In the genomic region with DNA sequence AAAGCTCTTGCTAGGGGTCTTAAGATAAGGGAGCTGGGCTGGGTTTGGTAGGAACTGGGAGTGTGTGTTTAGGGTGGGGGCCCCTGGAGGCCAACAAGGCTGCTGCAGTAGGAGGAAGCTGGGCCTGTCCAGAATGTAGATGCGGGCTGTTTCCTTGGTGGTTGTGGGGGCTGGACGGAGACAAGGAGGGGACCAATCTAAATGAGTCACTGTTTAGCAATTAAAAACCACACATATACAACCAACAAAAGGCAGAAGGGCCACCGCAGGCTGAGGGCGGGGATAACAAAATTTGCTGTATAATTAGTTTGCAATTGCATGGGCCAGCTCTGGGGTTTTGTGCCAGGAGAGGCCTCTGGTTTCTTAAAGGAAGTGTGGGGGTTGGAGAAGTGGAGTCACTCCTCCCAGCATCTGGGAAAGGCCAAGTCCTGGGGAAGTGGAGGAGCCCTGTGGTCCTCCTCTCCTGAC, we compare ENCODE assay signal across 8 mouse cellular contexts. TPM values are rescaled to one million over a fixed set of nuclear protein-coding genes. Genes with fewer than 3 reads are reported as not detected.
DNase-seq lines count a peak whose midpoint lies in the region; ATAC-seq lines count a peak whose summit lies in the region.

No protein-coding gene starts in this region.

- 1% methylated on average over 4 of the region's 4 CpGs for WGBS in forebrain, embryonic 12.5 days
- WGBS in hindbrain, embryonic 10.5 days, result 7% methylated on average over 4 of the region's 4 CpGs
- 5% methylated on average over 4 of the region's 4 CpGs for WGBS in limb, embryonic 12.5 days
- WGBS in midbrain, embryonic 11.5 days, result 6% methylated on average over 4 of the region's 4 CpGs

- no peak for ATAC-seq in forebrain, embryonic 12.5 days (ENCODE audit: low FRiP score)
- ATAC-seq in limb, embryonic 12.5 days (ENCODE audit: insufficient number of reproducible peaks, insufficient read depth, low FRiP score, low TSS enrichment, low read depth), result 0 out of 2 replicates have a peak, but pooled peaks have one; percentile 1
- no peak for ATAC-seq in midbrain, embryonic 11.5 days (ENCODE audit: low FRiP score)

- peak; percentile 71 for DNase-seq in adrenal gland, adult 2 months
- DNase-seq in adrenal gland, adult 8-10 months, result no peak
- DNase-seq in ES-CJ7 (ENCODE audit: low read depth, low spot score), result peak; percentile 94
- no peak for DNase-seq in hindbrain, embryonic 10.5 days (ENCODE audit: low spot score)
- DNase-seq in midbrain, embryonic 11.5 days (ENCODE audit: low spot score, missing footprints), result peak; percentile 90
- no peak for DNase-seq in c-Kit-positive CD71-positive TER-119-positive erythroid progenitor cells, embryonic 14.5 days (ENCODE audit: low spot score)

- H3K27me3 ChIP-seq in forebrain, embryonic 12.5 days, result no peaks in the 10 kb centered on the region
- no peaks in the 10 kb centered on the region for H3K27me3 ChIP-seq in hindbrain, embryonic 10.5 days (ENCODE audit: insufficient read depth, poor library complexity, severe bottlenecking)
- no peaks in the 10 kb centered on the region for H3K27me3 ChIP-seq in limb, embryonic 12.5 days
- no peaks in the 10 kb centered on the region for H3K27me3 ChIP-seq in midbrain, embryonic 11.5 days (ENCODE audit: control insufficient read depth, insufficient read depth, low read length)

- peaks cover 42% of the 10 kb centered on the region for H3K36me3 ChIP-seq in forebrain, embryonic 12.5 days (replicated peaks)
- H3K36me3 ChIP-seq in hindbrain, embryonic 10.5 days, result peaks cover 56% of the 10 kb centered on the region
- H3K36me3 ChIP-seq in limb, embryonic 12.5 days, result peaks cover 39% of the 10 kb centered on the region
- H3K36me3 ChIP-seq in midbrain, embryonic 11.5 days (ENCODE audit: control insufficient read depth, insufficient read depth, low read length), result 0 out of 2 replicates have a peak, but pooled peaks cover 2% of the 10 kb centered on the region

- H3K9ac ChIP-seq in forebrain, embryonic 12.5 days, result peak overlapping the region; percentile 100
- peak overlapping the region; percentile 83 for H3K9ac ChIP-seq in limb, embryonic 12.5 days (replicated peaks)
- peak overlapping the region; percentile 98 for H3K9ac ChIP-seq in midbrain, embryonic 11.5 days (ENCODE audit: low read length)

- peak overlapping the region; percentile 100 for H3K27ac ChIP-seq in forebrain, embryonic 12.5 days
- peak overlapping the region; percentile 98 for H3K27ac ChIP-seq in hindbrain, embryonic 10.5 days
- peak overlapping the region; percentile 98 for H3K27ac ChIP-seq in limb, embryonic 12.5 days
- peak overlapping the region; percentile 100 for H3K27ac ChIP-seq in midbrain, embryonic 11.5 days (ENCODE audit: low read depth, low read length)

- H3K4me2 ChIP-seq in forebrain, embryonic 12.5 days, result peak overlapping the region; percentile 97
- H3K4me2 ChIP-seq in limb, embryonic 12.5 days, result peak overlapping the region; percentile 99
- peak overlapping the region; percentile 81 for H3K4me2 ChIP-seq in midbrain, embryonic 11.5 days

- H3K4me1 ChIP-seq in forebrain, embryonic 12.5 days, result peaks cover 51% of the 10 kb centered on the region
- H3K4me1 ChIP-seq in hindbrain, embryonic 10.5 days (replicated peaks), result peaks cover 74% of the 10 kb centered on the region
- peaks cover 65% of the 10 kb centered on the region for H3K4me1 ChIP-seq in limb, embryonic 12.5 days (replicated peaks)
- peaks cover 51% of the 10 kb centered on the region for H3K4me1 ChIP-seq in midbrain, embryonic 11.5 days (ENCODE audit: control insufficient read depth, insufficient read depth, low read length)

- H3K9me3 ChIP-seq in forebrain, embryonic 12.5 days, result no peaks in the 10 kb centered on the region
- no peaks in the 10 kb centered on the region for H3K9me3 ChIP-seq in hindbrain, embryonic 10.5 days
- no peaks in the 10 kb centered on the region for H3K9me3 ChIP-seq in limb, embryonic 12.5 days
- no peaks in the 10 kb centered on the region for H3K9me3 ChIP-seq in midbrain, embryonic 11.5 days (ENCODE audit: control insufficient read depth, low read length)

- H3K4me3 ChIP-seq in forebrain, embryonic 12.5 days (replicated peaks), result peak overlapping the region; percentile 98
- peak overlapping the region; percentile 99 for H3K4me3 ChIP-seq in hindbrain, embryonic 10.5 days
- H3K4me3 ChIP-seq in limb, embryonic 12.5 days (replicated peaks), result peak overlapping the region; percentile 88
- peak overlapping the region; percentile 98 for H3K4me3 ChIP-seq in midbrain, embryonic 11.5 days (ENCODE audit: low read depth, low read length)

RNA-seq across cellular contexts. Expression of gene Trim8, which starts 2.6 kb away (rescaled TPM):
- total RNA-seq in adrenal gland, adult 2 months (2021), result 10 to 100 TPM; 38.0 to 66.4 TPM
- polyA plus RNA-seq in adrenal gland, adult 2 months (2012; rRNA removed), result 66.1 and 78.8 TPM in 2 replicates
- total RNA-seq in adrenal gland, adult 8-10 months (2022), result 10 to 100 TPM; 46.6 to 69.0 (median 59.4) TPM
- polyA plus RNA-seq in forebrain, embryonic 12.5 days (2016; fragmentation: Nextera tagmentation; extraction: Ambion mirVana), result 33.9 and 35.1 TPM in 2 replicates
- 26.5 and 30.0 TPM in 2 replicates for polyA plus RNA-seq in hindbrain, embryonic 10.5 days (2016; fragmentation: Nextera tagmentation; extraction: Ambion mirVana)
- 17.3 and 21.5 TPM in 2 replicates for polyA plus RNA-seq in limb, embryonic 12.5 days (2016; fragmentation: Nextera tagmentation; extraction: Ambion mirVana)
- 28.6 and 31.7 TPM in 2 replicates for polyA plus RNA-seq in midbrain, embryonic 11.5 days (2014; fragmentation: Nextera tagmentation; extraction: Ambion mirVana)

Comparison
In these comparisons a context has a peak if more than half of its experiments do, and no peak if none do; other contexts are left out.
1. DNase-seq: peak in adrenal gland, adult 2 months (single experiment), ES-CJ7 (single experiment) and midbrain, embryonic 11.5 days (single experiment); none in adrenal gland, adult 8-10 months (single experiment), hindbrain, embryonic 10.5 days (single experiment) and c-Kit-positive CD71-positive TER-119-positive erythroid progenitor cells, embryonic 14.5 days (single experiment).
2. Peak in every context shown above with its lines, with median percentiles within 50 percentile points of each other: H3K27ac ChIP-seq, H3K4me2 ChIP-seq, H3K4me3 ChIP-seq and H3K9ac ChIP-seq.